Mouse (Mus musculus): ENCODE measurements around the gene Igsf11.

GRCm38 (mm10) chr16:39071431-39071830, 179.0 kb downstream of the Igsf11 start:
- TF ChIP-seq POLR2AphosphoS2 (IDR thresholded peaks at IDR 0.05; ENCODE audit: insufficient read length, low read depth) (no peak), TCF3 (IDR thresholded peaks at IDR 0.05; ENCODE audit: insufficient read length, low read depth) (no peak), POLR2A (IDR thresholded peaks at IDR 0.05; ENCODE audit: insufficient read length, low read depth) (no peak), MYOG (IDR thresholded peaks at IDR 0.05; ENCODE audit: control insufficient read depth in 1 of 3, insufficient read depth in 1 of 3, insufficient read length in 2 of 3, low read depth in 2 of 3) (no peak), CEBPB (IDR thresholded peaks at IDR 0.05; ENCODE audit: insufficient read depth, poor library complexity, severe bottlenecking) (no peak), E2F4 (IDR thresholded peaks at IDR 0.05; ENCODE audit: insufficient read depth) (no peak), MAX (IDR thresholded peaks at IDR 0.05; ENCODE audit: low read depth) (no peak), USF1 (IDR thresholded peaks at IDR 0.05; ENCODE audit: low read depth) (no peak), MYOD1 (IDR thresholded peaks at IDR 0.05; ENCODE audit: control insufficient read depth in 1 of 3, insufficient read length in 2 of 3, low read depth in 2 of 3) (no peak), REST (IDR thresholded peaks at IDR 0.05; ENCODE audit: insufficient read depth, insufficient read length) (no peak), TCF12 (IDR thresholded peaks at IDR 0.05; ENCODE audit: insufficient read depth, poor library complexity, severe bottlenecking) (no peak)
